Mouse (Mus musculus) cerebellum, postnatal 14 days (tissue): ENCODE data around the gene Olfr1290.

Source experiments
- DNase-seq, 2 experiments: peaks; one replicate each; pipeline ENCODE4 v3.0.0; 2021; ENCODE audit warnings: mixed read lengths in 2 of 2

The Olfr1290 gene

DNA sequence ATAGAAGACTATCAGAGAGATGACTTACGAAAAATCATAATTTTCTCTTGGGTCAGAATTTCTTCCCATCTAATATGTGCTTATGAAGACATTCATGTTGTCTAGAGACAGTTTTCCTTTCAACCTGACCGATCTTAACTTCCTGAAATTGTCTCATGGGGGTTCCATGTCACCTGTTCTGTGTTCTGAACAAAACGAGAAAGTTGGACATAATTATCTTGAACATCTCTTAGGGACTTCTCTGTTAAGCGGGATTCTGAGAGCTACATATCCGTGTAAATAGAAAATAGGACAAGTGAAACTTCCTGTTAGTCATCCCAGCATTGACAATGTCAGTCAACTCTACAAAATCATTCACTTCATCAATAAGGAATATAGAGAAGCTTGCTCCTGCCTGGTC is at the start of gene Olfr1290:
TSS of gene Olfr1290 (minus strand) at position 101 of the 400 bp plus-strand sequence.
- no peak for DNase-seq

DNA sequence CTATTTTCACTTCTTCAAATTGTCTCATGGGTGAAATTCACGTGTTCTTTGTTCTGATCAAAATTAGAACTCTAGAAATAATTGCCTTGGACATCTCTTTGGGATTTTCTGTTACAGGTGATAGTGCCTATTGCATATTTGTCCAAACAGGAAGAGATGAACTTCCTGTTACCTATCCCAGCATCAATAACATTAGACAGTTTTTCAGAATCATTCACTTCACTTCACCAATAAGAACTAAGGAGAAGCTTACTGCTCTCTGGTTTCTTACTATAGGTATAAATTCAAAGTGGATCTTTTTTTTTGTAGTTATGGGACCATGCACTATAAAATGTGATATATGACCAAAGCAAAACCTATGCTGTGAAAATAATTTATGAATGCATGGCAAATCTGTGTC is 46.6 kb upstream of the Olfr1290 start, which contains the start of gene Olfr1294:
TSS of gene Olfr1294 (minus strand) at position 101 of the 400 bp plus-strand sequence.
- no peak for DNase-seq

DNA sequence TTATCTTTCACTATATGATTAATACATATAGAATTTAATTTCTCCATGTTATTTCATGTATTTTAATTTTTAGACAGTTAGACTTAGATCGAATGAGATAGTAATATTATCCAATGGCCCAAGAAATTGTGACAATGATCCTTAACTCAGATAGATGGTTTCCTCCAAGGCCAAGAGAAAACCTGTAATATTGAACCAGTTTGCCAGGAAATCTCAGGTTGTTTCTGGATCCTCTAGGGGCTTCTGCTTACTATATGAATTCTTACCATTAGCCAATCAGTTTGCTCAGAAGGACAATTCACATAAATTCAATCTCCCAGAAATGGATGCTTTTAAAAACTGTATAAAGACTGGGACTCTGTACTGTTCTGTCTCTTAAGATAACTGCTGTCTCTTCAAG is 31.3 kb upstream of the Olfr1290 start, which contains the start of gene Olfr1293-ps:
TSS of gene Olfr1293-ps (plus strand) at position 301 of the 400 bp plus-strand sequence.
- no peak for DNase-seq

DNA sequence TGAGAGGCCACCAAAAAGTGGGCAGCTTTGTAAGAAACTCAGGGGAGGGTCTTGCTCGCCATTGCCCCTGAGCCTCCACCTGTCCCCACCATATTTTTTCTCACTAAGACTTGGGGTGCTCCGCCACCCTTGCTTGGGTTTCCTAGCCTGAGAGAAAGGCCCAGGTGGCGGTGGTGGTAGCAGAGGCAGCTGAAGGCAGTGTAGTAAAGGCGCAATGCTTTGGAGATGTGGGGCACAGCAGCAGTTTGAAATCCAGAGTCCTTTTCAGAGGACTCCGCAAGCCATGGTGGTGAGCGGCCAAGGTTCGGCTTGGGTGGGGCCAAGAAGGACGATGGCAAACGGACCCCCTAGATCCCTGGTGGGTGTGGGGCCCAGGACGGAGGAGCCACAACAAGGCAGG is 23.8 kb upstream of the Olfr1290 start:
- no peak for DNase-seq

DNA sequence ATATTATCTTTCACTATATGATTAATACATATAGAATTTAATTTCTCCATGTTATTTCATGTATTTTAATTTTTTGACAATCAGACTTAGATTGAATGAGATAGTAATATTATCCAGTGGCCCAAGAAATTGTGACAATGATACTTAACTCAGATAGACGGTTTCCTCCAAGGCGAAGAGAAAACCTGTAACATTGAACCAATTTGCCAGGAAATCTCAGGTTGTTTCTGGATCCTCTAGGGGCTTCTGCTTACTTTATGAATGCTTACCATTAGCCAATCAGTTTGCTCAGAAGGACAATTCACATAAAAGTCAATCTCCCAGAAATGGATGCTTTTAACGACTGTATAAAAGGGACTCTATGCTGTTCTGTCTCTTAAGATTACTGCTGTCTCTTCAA is 3.3 kb upstream of the Olfr1290 start, which contains the start of gene Olfr1291-ps1:
TSS of gene Olfr1291-ps1 (plus strand) at position 301 of the 400 bp plus-strand sequence.
- no peak for DNase-seq

DNA sequence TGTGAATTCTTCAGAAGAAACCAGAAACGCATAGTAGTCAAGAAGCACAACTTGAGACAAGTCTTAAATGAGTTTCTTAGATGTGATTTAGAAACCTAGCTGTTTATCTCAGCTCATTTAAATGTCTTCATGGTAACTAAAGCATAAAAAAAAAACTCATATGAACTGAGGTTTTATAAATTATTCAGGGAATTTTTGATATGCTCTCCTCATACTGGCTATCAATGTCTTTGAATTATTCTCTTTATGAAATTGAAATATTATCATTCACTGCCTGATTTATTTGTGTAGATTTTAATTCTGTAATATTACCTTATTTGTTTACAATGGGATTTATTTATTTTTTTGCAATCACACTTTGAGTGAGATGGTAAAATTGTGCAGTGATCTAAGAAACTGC is 13.1 kb downstream of the Olfr1290 start, which contains the start of gene Olfr1289:
TSS of gene Olfr1289 (plus strand) at position 301 of the 400 bp plus-strand sequence.
- no peak for DNase-seq

DNA sequence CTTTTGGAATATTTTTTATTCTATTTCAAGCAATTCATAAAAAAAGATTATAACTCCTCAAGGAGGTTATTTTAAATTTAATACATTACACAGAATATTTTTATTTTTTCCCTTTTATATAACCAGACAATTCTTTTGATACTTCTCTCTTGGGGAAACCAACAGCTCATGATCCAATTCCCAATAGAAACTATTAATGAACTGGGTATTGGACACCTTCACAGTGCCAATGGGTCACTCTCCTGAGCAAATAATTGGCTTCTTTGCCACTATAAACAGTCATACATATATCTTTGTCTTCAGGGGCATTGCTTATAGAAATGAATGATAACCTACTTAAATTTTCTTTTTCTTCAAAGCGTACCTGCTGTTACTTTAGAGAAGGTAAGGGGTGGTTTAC is 19.8 kb downstream of the Olfr1290 start, which contains the start of gene Olfr1288:
TSS of gene Olfr1288 (plus strand) at position 301 of the 400 bp plus-strand sequence.
- no peak for DNase-seq

DNA sequence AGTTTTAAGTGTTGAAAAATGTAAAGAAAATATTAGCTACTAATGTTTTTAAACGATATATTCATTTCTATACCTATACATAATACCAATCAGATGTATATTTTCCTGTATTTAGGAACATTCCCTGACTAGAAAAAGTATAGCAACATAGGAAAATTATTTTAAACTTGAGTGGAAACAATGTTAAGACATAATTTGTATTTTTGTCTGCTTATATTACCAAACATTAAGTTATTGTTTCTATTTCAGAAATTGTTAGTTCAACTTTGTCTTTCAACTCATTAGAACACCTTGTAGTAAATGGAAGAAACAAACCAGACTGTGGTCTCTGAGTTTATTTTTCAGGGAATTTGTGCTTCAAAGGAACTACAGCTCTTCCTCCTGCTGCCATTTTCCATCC is 44.8 kb downstream of the Olfr1290 start, which contains the start of gene Olfr1287:
TSS of gene Olfr1287 (plus strand) at position 301 of the 400 bp plus-strand sequence.
- no peak for DNase-seq
